Mouse (Mus musculus) G1E (cell line): ENCODE measurements around the gene Tox2.

Source experiments
- CTCF ChIP-seq: IDR thresholded peaks from 2 replicates; pipeline ENCODE4 v1.5.1; 2012; ENCODE audit warnings: low read depth, low read length, inconsistent platforms, mixed read lengths
- GATA1 ChIP-seq: IDR thresholded peaks from 2 replicates; pipeline ENCODE4 v1.6.1; 2012; ENCODE audit warnings: borderline replicate concordance, low read length, inconsistent platforms, mixed read lengths
- TAL1 ChIP-seq: conservative IDR thresholded peaks from 2 replicates; pipeline ENCODE4 v1.6.1; 2012; ENCODE audit warnings: low read depth, low read length, inconsistent platforms, mixed read lengths

DNA sequence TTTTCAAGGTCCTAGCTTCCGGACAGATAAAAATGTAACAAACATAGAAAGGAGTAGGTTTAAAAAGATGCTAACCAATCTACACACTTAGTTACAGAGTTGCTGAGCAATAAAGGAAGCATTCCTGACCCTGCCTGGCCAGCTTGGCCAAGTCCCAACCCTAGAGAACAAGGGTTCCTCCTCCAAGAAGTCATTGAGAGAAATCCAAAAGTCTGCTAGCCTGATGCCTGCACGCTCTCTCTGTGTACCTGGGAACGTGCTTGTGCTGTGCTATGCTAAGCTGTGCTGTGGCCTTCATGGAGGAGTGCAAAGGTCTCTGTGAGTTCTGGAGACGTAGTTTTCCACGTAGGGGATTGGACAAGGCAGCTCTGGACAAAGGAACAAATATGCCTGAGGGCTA lies 8.4 kb upstream of the Tox2 start:
- TF ChIP-seq CTCF = no peak
- no peak for TF ChIP-seq TAL1
- TF ChIP-seq GATA1 = no peak
